Mouse (Mus musculus) embryonic facial prominence, embryonic 15.5 days (tissue): Measurements from ENCODE around the gene 2310022B05Rik. TPM values are rescaled to one million over a fixed set of nuclear protein-coding genes. Genes with fewer than 3 reads are reported as not detected.

Experiments used
- ATAC-seq: fragments of 200-750 bp; cut with Nextera tagmentation; 2 replicates; pipeline ENCODE4 v1.8.0; 2017; ENCODE audit warnings: low read depth, moderate TSS enrichment; ENCODE audit not compliant: insufficient number of reproducible peaks, low FRiP score, low TSS enrichment
- H3K27ac ChIP-seq: fragments of 300-500 bp; sonication (generic); replicated peaks from 2 replicates; pipeline ENCODE4 v1.5.1; 2015; ENCODE audit warnings: mild to moderate bottlenecking, inconsistent platforms
- H3K27me3 ChIP-seq: fragments of 300-500 bp; sonication (generic); 2 replicates; pipeline ENCODE4 v1.6.1; 2015; ENCODE audit warnings: inconsistent platforms
- H3K36me3 ChIP-seq: fragments of 300-500 bp; sonication (generic); 2 replicates; pipeline ENCODE4 v1.6.1; 2015; ENCODE audit warnings: mild to moderate bottlenecking, inconsistent platforms
- H3K4me1 ChIP-seq: fragments of 300-500 bp; sonication (generic); 2 replicates; pipeline ENCODE4 v1.6.1; 2015; ENCODE audit warnings: inconsistent platforms
- H3K4me2 ChIP-seq: fragments of 300-500 bp; sonication (generic); replicated peaks from 2 replicates; pipeline ENCODE4 v1.6.1; 2015; ENCODE audit warnings: mild to moderate bottlenecking, inconsistent platforms
- H3K4me3 ChIP-seq: fragments of 300-500 bp; sonication (generic); replicated peaks from 2 replicates; pipeline ENCODE4 v1.5.1; 2015; ENCODE audit warnings: mild to moderate bottlenecking, inconsistent platforms
- H3K9ac ChIP-seq: fragments of 300-500 bp; sonication (generic); 2 replicates; pipeline ENCODE4 v1.6.1; 2015; ENCODE audit warnings: inconsistent platforms
- H3K9me3 ChIP-seq: fragments of 300-500 bp; sonication (generic); replicated peaks from 2 replicates; pipeline ENCODE4 v1.6.1; 2016; ENCODE audit warnings: inconsistent platforms
- WGBS: fragments of 180-500 bp; shearing (Covaris S2); methylation state at CpG from one replicate; pipeline ENCODE4 v1.1.7; 2015; 5-methylcytosine and 5-hydroxymethylcytosine counted together
- polyA plus RNA-seq: library from polyadenylated mRNA; unstranded; fragments of >200 nt; fragmentation: Nextera tagmentation; extraction: Ambion mirVana; gene quantifications from 2 replicates; pipeline ENCODE4 v1.2.1, GENCODE M21; 2015

The 2310022B05Rik gene
- polyA plus RNA-seq, 1 experiment from 2014 or later, result 38.6 TPM

DNA sequence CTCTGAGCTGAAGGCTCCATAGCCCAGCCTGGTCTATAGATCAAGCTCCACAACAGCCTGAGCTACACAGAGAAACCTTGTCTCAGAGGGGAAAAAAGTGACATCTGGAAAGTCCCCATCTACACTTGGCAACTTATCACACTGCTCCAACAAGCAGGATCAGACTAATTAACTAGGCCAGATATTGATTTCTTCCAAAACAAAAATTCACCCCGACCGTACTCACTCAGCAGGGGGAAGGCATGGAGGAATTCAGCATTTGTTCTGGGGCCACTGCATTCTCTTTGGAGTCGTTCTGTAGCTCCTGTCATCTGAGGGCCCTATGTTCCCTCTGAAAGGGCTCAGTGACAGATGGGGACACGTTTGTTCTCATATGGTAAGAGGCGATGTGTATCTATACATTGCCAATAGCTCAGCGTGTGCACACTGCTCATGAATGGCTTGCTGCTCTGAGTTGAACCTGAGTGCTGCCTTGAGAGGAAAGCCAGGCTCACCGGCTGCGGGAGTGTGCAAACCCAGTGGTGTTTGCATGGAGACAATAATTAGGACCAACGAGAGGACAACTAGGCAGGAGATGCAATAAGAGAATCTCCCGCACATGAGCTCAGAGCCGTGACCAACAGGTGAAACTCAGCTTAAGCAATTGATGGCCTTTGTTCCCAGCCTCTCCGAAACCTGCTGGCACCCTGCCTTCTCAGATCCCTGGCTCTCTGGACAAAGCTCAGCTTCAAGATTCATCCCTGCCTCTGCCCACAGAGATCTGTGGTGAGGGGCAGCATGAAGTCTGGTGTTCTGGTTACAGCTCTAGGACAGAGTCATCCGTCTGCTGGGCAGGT, 28.5 kb downstream of the 2310022B05Rik start:
- Histone ChIP-seq H3K27me3 (no peaks in the 10 kb centered on the region), H3K4me1 (peaks cover 36% of the 10 kb centered on the region), H3K9me3 (no peaks in the 10 kb centered on the region), H3K4me3 (no peak overlapping the region), H3K36me3 (peaks cover 46% of the 10 kb centered on the region), H3K4me2 (no peak overlapping the region), H3K9ac (no peak overlapping the region), H3K27ac (no peak overlapping the region)
- no peak for ATAC-seq
- 78% methylated on average over 13 of the region's 13 CpGs for WGBS

DNA sequence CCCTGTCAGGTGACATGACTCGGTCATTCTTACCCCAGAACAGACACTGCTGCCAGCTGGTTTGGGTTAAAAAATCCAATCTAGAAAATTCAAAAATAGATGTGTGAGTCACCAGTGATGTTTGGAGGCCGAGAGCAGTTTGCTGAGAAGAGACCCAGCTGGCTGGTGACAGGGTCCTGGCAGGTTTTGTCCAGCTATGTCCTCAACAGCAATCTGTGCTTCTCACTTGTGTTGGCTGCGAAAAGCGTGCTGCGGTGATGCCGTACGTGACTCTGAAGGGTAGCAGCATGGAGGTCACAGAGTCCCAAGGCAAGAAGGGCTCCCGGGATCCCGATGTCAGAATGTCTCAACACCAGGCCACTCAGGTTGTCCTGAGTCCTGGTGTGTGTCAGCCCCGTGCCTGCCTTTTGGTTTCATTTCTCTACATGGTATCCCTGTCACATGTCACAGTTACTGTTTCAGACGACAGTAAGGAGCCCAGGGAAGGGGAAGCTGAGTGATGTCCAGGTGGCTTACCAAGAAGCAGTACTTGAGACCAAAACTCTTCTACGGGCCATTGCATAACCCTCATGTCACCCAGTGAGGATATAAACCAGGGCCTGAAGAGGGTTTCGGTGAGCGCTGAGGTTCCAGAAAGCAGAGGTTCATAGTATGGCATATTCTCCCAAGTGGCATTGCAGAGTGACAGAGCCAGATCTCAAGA, 30.0 kb downstream of the 2310022B05Rik start:
- no peak for ATAC-seq
- WGBS, result 75% methylated on average over 14 of the region's 14 CpGs
- Histone ChIP-seq H3K27ac (no peak overlapping the region; the same call in 1 of the 2 replicates), H3K9me3 (no peaks in the 10 kb centered on the region), H3K4me2 (no peak overlapping the region), H3K36me3 (peaks cover 31% of the 10 kb centered on the region), H3K4me1 (peaks cover 36% of the 10 kb centered on the region), H3K9ac (no peak overlapping the region), H3K4me3 (no peak overlapping the region), H3K27me3 (no peaks in the 10 kb centered on the region)

DNA sequence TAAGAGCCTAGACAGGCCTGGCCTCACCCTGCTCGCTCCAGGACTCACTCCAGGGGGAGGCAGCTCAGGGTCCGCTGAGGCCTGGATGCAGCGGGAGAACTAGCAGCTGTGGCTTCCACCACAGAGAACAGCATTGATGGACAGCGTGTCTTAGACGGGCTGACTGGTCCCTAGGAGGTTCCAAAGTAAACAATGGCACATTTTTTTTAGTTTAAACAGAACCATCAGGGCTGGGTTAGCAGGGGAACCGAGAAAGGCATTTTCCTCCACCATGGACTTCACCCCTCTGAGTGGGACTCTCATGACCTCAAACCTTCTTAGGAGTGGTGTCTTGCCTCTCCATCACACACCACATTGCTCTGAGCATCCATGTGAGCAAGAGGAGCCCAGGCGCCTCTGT, 31.2 kb downstream of the 2310022B05Rik start:
- H3K36me3 ChIP-seq, result peaks cover 19% of the 10 kb centered on the region
- no peak overlapping the region for H3K4me2 ChIP-seq
- 0 out of 2 replicates have a peak overlapping the region, but pooled peaks have one; percentile 28 for H3K27ac ChIP-seq
- 0 out of 2 replicates have a peak, but pooled peaks have one; percentile 32 for ATAC-seq
- no peak overlapping the region for H3K4me3 ChIP-seq
- H3K4me1 ChIP-seq, result peaks cover 36% of the 10 kb centered on the region
- H3K9ac ChIP-seq, result no peak overlapping the region
- no peaks in the 10 kb centered on the region for H3K27me3 ChIP-seq
- 30% methylated on average over 7 of the region's 7 CpGs for WGBS
- no peaks in the 10 kb centered on the region for H3K9me3 ChIP-seq

DNA sequence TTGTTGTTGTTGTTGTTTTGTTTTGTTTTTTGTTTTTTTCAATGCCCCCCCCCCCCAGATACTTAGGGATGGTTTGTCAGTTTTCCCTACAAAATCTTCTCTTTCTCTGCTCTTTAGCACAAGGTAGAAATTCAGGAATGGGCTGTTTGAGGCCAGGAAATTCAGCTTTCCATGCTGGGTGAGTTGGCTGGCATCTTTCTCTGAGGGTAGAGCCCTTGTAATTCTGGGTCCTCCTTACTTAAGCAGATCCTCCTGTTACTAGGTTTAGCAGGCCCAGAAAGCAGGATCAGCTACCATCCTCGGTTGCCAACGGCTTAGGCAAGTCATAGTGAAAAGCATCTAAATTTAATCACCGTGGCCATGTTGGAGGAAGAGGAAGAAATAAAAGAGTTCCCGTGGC, 32.3 kb downstream of the 2310022B05Rik start:
- H3K27ac ChIP-seq, result no peak overlapping the region; the same call in 1 of the 2 replicates
- 69% methylated on average over 4 of the region's 4 CpGs for WGBS
- H3K4me3 ChIP-seq, result no peak overlapping the region
- no peak overlapping the region for H3K9ac ChIP-seq
- no peak for ATAC-seq
- peaks cover 8% of the 10 kb centered on the region for H3K36me3 ChIP-seq
- peaks cover 36% of the 10 kb centered on the region for H3K4me1 ChIP-seq
- no peaks in the 10 kb centered on the region for H3K27me3 ChIP-seq
- no peaks in the 10 kb centered on the region for H3K9me3 ChIP-seq
- no peak overlapping the region for H3K4me2 ChIP-seq

DNA sequence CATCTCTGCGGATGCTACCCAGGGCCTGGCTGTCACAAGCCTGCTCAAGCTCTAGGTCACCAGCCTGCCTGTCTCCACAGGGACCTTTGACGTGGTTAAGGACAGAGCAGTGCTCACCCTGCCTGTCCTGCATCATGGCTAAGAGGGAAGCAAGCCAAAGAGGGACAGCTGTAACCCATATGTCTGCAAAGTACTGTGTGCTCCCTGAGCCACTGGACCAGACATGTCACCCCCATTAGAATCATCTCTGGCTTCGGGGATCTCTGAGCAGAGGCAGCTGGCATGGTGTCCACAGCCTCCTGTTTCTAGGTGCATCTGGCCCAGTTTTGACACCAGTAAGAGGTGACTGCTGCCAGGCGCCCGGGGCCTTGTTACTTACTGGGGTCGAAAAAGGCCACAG, 32.7 kb downstream of the 2310022B05Rik start:
- Histone ChIP-seq H3K4me1 (peaks cover 36% of the 10 kb centered on the region), H3K27me3 (no peaks in the 10 kb centered on the region), H3K9ac (no peak overlapping the region), H3K36me3 (peaks cover 5% of the 10 kb centered on the region), H3K4me3 (no peak overlapping the region), H3K27ac (no peak overlapping the region; the same call in 1 of the 2 replicates), H3K9me3 (no peaks in the 10 kb centered on the region), H3K4me2 (no peak overlapping the region)
- ATAC-seq, result no peak
- WGBS, result 64% methylated on average over 6 of the region's 6 CpGs

DNA sequence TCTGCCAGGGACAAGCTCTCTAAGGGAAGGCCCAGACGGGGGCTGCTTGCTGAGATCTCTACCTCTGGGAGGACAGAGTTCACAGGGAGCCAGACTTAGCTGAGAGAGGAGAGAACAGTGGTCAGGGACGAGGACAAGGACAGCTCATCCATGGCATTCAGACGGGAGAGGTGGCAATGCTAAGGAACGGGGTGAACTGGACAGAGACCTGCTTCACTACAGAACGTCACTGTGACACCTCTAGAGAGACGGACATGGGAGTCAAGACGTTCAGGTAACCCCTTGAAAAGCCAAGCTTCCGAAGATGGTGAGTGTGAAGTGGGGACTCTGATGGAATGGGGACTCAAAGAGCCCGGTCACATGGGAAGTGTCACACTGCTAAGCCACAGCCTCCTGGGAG, 36.9 kb downstream of the 2310022B05Rik start:
- no peak overlapping the region for H3K27ac ChIP-seq
- H3K9me3 ChIP-seq, result no peaks in the 10 kb centered on the region
- no peaks in the 10 kb centered on the region for H3K27me3 ChIP-seq
- WGBS, result 89% methylated on average over 9 of the region's 9 CpGs
- ATAC-seq, result no peak
- no peak overlapping the region for H3K9ac ChIP-seq
- H3K4me1 ChIP-seq, result peaks cover 21% of the 10 kb centered on the region
- H3K4me3 ChIP-seq, result no peak overlapping the region
- H3K4me2 ChIP-seq, result no peak overlapping the region
- H3K36me3 ChIP-seq, result no peaks in the 10 kb centered on the region

DNA sequence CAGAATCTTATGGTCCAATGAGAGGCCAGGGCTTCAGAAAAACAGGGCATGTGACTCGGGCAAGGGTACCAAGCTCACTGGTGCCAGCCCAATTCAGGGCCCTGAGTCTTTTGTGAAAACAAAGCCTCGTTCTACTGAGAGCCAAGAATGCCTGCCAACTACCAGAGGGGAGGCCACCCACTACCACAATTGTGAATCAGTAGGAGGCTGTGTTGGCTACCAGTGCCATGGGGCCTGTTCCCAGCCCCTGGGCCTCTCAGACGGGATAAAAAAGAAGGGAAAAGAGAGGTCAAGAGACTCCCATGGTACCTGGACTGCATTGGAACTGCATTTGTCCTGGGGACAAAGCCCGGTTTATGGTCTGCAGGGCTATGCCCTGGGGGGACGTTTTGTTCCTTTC, 41.9 kb downstream of the 2310022B05Rik start:
- Histone ChIP-seq H3K4me2 (no peak overlapping the region), H3K27me3 (peaks cover 6% of the 10 kb centered on the region; the same call in 1 of the 2 replicates), H3K9me3 (no peaks in the 10 kb centered on the region), H3K27ac (no peak overlapping the region), H3K36me3 (no peaks in the 10 kb centered on the region), H3K4me3 (no peak overlapping the region), H3K4me1 (peaks cover 16% of the 10 kb centered on the region), H3K9ac (no peak overlapping the region)
- WGBS, result 59% methylated on average over 5 of the region's 5 CpGs
- ATAC-seq, result no peak

DNA sequence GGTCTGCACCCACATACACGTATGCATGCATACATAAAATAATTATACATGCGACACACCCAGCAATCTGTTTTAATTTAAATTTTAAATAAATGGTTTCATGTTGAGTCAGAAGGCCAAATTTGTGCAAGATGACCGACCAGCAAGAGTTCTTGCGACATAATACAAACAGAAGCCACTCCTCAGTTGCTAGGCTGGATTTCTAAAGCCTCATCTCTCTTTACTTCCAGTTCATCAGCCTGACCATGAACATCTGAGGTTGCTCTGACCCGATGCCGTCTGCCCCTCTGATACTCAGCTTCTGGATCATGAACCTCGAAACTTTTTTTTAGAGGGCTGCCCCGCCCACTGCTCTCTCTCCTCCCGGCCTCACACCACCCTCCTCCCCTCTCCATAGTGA, 44.9 kb downstream of the 2310022B05Rik start:
- WGBS, result 48% methylated on average over 9 of the region's 9 CpGs
- peak overlapping the region; percentile 44 for H3K27ac ChIP-seq
- no peak for ATAC-seq

DNA sequence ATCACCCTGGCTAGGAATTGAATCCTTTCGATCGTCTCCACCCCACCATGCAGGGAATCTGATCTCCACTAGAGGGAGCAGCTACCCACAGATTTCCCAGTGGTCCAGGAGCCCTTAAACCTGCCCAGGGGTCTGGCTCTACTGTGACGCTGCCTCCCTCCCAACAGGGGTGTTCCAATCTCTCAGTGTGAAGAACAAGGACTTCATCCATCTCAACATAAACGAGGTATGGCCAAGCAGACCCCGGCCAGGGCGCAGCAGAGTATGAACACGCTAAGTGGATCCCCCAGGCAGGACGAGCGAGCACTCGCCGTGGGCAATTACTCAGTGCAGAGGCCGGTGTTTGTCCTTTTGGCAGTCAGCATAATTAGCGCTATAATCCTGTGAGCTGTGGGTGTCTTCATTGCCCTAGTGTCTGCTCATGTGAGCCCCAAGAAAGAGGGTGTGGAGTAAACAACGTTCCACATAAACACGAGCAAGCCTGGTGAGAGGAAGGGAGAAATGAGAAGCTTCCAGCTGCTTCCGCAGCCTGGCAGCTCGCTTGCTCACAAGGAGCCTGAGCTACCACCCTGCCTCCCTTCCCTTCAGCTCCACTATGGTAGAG, 45.8 kb downstream of the 2310022B05Rik start:
- H3K27ac ChIP-seq, result peak overlapping the region; percentile 44
- peak; percentile 68 for ATAC-seq
- peak overlapping the region; percentile 41 for H3K4me3 ChIP-seq
- peak overlapping the region; percentile 26; the same call in 1 of the 2 replicates for H3K9ac ChIP-seq
- H3K4me2 ChIP-seq, result peak overlapping the region; percentile 79
- H3K9me3 ChIP-seq, result no peaks in the 10 kb centered on the region
- peaks cover 10% of the 10 kb centered on the region; the same call in 1 of the 2 replicates for H3K27me3 ChIP-seq
- no peaks in the 10 kb centered on the region for H3K36me3 ChIP-seq
- peaks cover 8% of the 10 kb centered on the region for H3K4me1 ChIP-seq
- 9% methylated on average over 17 of the region's 17 CpGs for WGBS

More for the DNA sequence above, 44.9 kb downstream of the 2310022B05Rik start:
- peaks cover 8% of the 10 kb centered on the region for H3K4me1 ChIP-seq
- H3K4me2 ChIP-seq, result no peak overlapping the region
- H3K4me3 ChIP-seq, result no peak overlapping the region
- no peaks in the 10 kb centered on the region for H3K36me3 ChIP-seq
- no peak overlapping the region for H3K9ac ChIP-seq
- peaks cover 10% of the 10 kb centered on the region; the same call in 1 of the 2 replicates for H3K27me3 ChIP-seq
- no peaks in the 10 kb centered on the region for H3K9me3 ChIP-seq

DNA sequence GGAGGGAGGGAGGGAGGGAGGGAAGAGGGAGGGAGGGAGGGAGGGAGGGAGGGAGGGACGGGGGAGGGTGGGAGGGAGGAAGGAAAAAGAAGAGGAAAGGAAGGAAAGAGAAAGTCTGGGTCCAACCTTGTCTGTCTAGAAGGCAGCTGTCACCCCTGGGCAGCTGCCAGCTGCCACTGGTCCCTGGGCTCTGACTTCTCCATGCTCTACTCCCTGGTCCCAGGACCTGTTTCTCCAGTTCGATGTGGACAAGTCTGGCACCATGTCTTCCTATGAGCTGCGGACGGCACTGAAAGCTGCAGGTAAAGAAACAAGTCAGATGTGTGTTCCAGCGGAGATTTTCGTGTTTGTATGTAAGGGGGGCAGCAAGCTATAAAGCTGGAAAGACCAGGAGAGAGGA, 48.8 kb downstream of the 2310022B05Rik start:
- no peak overlapping the region for H3K9ac ChIP-seq
- ATAC-seq, result no peak
- 67% methylated on average over 5 of the region's 6 CpGs for WGBS

DNA sequence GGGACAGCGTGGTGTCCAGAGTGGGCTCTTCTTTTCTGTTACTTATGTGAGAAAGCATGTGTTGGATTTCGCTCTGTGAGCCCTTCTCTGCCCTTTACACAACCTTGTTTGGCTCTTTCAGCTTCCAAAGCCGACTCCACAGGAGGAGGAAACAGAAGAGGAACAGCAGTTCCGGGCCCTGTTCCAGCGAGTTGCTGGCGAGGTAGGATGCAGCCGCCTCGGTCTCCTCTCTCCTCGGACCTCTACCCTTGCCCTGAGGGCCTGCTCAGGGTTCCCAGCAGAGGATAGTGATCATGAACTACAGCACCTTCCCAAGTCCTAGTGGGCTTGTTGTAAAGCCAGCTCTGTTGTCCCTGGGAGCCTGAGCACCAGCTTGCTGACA, 54.2 kb downstream of the 2310022B05Rik start:
- Histone ChIP-seq H3K4me3 (no peak overlapping the region), H3K27me3 (no peaks in the 10 kb centered on the region), H3K4me2 (no peak overlapping the region), H3K27ac (no peak overlapping the region), H3K36me3 (no peaks in the 10 kb centered on the region), H3K9me3 (no peaks in the 10 kb centered on the region), H3K9ac (no peak overlapping the region), H3K4me1 (no peaks in the 10 kb centered on the region)
- WGBS, result 69% methylated on average over 9 of the region's 9 CpGs
- ATAC-seq, result no peak

More for the DNA sequence above, 48.8 kb downstream of the 2310022B05Rik start:
- Histone ChIP-seq H3K4me2 (no peak overlapping the region), H3K27ac (no peak overlapping the region), H3K4me1 (peaks cover 8% of the 10 kb centered on the region), H3K27me3 (peaks cover 10% of the 10 kb centered on the region; the same call in 1 of the 2 replicates), H3K9me3 (no peaks in the 10 kb centered on the region), H3K4me3 (no peak overlapping the region), H3K36me3 (no peaks in the 10 kb centered on the region)
